Mouse (Mus musculus): ENCODE measurements around the gene Hist2h3c2. TPM values are rescaled to one million over a fixed set of nuclear protein-coding genes. Genes with fewer than 3 reads are reported as not detected.
"Not testable (repeated sequence)": the region's sequence is repeated elsewhere in the genome, so short reads cannot be mapped to it uniquely, and the experiment has no call there.

The Hist2h3c2 gene
- 45.1 and 54.3 TPM in 2 replicates for polyA plus RNA-seq (2012)

DNA sequence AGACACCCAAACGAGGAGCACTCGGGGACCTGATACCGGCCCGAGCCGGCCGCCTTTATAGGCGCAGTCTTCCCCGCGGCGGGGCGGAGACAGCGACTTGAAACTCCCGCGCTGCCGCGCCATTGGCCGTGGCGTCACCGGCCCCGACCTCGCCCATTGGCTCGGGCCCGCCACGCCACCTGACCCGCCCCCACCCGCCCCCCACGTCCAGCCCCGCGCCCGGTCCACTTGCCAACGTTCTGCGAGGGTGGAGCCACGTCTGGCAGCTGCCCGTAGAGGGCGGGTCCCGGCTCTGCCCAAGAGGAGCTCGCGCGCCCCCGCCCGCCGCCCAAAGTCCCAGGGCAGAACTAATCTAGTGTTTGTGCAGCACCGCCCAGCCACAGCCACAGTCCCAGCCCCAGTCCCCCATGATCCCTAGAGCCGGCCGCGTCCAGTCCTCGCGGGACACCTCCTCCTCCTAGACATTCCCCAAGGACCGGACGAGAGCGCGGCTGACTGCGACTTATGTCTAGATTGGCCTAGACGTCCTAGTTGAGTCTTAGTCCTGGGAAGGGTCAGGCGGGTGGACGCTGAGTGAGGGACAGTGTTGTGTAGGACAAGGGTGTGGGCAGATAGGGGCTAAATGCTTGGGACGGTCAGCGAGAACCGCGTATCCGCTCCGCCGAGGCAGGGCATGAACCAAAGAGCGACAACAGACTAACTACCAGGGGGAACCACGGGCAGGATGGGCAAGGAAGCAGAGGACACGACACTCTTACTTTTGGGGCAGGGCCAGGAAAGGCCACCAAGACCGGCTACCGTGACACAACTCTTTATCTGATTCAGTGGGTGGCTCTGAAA lies at the start of gene Hist2h3c2:
TSS of gene Hist2h3c2 (minus strand) at position 174 of the 840 bp plus-strand sequence.
- TF ChIP-seq GATA1 (IDR thresholded peaks at IDR 0.05; ENCODE audit: low read length), result not testable (repeated sequence)

DNA sequence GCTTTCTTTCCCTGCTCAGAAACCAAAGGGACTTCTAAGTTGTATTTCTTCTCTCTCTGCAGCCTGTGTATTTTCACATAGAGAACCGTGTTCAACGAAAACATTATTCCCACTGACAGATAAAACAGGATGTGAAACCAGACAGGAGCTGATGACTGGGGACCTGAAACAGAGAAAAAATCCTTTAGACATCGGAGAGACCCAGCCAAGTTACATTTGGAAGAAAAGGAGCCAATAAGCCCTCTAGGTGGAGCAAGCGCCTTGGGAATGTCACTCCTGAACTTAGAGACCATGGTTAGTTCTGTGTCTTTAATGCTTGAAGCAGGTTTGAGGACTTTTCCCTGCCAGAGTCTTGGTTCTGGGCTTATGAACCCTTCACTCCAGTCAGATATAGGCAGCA lies 45.5 kb upstream of the Hist2h3c2 start:
- TF ChIP-seq GATA1 (IDR thresholded peaks at IDR 0.05; ENCODE audit: low read length), result no peak

DNA sequence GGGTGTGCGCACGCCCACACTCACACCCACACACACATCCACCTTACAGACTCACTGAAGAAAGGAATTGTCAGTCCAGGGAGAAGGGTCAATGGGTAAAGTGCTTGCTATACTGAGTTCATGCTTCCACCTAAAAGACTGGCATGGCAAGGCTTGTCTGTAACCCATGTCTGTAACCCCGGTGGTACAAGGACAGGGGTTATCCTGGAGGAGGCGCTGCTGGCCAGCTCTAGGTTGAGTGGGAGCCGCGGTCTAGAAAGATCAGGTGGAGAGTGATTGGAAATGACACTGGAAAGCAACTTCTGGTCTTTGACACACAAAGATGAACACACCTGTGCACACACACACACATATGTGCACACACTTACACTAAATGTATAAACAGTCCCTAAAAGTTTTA lies 41.7 kb upstream of the Hist2h3c2 start:
- no peak for TF ChIP-seq GATA1 (IDR thresholded peaks at IDR 0.05; ENCODE audit: low read length)

DNA sequence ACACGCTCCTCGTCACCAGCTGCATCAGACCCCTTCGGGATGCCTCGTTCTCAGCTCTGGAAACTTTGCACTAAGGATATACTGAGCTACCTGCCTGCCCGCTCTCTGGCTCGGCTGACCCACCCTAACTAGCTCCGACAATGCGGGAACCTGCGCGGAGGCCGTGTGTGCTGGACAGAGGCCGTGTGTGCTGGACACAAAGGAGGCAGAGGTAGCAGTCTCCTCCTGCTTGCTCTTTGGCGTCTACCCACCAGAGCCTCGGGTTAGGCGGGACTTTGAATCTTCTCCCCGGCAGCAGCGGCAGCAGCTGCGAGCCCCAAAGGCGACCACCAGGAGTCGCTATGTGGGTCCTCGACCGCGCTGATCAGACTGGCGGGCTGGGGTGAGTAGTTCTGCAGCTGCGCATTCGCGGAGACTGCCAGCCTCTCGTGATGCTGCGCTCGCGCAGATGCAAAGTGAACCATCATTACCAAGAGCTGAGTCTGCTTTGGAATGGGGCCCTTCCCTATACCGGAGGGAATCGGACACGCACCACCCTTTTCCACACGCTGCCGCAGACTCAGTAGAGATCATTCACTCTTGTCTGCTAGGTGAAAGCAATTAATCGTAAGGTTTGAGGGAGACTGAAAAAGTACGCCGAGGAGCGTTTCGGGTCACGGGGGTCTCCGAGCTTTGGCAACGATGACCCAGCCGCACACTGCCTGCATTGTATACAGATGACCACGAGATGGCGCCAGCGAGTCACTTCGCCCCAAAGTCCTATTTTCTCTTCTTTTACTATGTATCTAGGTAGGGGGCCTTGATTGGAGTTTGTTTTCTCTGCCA lies 39.1 kb upstream of the Hist2h3c2 start:
- TF ChIP-seq GATA1 (IDR thresholded peaks at IDR 0.05; ENCODE audit: low read length), result no peak

DNA sequence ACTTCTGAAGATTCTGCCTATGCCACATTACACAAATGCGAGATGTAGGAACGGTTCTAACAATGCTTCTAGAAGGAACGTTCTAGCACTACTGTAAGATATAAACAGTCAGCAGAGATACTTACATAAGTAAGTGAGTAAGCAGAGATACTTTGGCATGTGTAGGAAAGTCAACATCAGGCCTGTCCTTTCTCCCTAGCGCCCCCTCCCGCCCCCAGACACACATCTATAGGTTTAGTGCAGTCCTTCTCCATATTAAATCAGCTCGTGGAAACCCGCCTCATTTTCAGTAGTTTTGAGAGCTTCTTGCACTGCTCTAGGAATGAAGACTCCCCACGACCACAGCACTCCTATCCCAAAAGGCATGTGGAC lies 38.5 kb upstream of the Hist2h3c2 start:
- TF ChIP-seq GATA1 (IDR thresholded peaks at IDR 0.05; ENCODE audit: low read length), result no peak

DNA sequence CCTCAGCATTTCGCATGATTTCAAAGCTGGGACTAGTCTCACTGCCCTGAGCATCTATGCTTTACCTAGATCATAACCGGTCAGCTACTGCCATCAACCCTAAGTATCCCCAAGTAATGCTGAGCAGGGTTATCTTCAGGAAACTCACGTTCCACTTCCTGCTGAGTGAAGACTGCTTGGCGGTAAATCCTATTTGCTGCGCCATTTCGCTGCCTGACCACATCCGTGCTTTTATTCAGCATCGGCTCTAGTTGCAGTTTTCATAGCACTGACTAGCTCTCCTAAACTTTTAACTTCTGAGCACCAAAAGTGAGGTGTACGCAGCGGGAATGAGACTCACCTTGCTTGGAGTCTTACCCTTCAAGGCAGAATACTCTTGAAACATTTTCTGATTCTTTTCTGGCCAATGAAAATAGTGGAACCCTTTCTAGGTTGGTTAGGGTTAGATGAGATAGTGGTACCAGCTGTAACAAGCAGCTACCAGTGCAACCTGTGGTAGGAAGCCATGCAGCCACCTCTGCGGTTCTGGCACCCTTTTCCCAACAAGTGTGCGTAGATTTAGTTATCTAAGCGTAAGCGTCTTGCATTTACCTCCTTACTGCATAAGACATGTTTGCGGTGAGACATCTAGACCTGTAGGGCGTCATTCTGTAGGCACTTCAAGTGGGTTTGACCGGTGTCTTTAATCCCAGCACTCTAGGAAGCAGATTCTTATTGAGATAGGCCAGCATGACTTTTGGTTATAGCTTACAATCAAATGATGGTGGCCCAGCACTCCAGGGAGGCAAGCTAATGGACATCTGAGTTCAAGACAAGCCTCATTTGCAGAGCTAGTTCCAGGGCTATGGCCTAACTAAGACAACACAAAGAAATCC lies 34.9 kb upstream of the Hist2h3c2 start:
- TF ChIP-seq GATA1 (IDR thresholded peaks at IDR 0.05; ENCODE audit: low read length), result no peak

DNA sequence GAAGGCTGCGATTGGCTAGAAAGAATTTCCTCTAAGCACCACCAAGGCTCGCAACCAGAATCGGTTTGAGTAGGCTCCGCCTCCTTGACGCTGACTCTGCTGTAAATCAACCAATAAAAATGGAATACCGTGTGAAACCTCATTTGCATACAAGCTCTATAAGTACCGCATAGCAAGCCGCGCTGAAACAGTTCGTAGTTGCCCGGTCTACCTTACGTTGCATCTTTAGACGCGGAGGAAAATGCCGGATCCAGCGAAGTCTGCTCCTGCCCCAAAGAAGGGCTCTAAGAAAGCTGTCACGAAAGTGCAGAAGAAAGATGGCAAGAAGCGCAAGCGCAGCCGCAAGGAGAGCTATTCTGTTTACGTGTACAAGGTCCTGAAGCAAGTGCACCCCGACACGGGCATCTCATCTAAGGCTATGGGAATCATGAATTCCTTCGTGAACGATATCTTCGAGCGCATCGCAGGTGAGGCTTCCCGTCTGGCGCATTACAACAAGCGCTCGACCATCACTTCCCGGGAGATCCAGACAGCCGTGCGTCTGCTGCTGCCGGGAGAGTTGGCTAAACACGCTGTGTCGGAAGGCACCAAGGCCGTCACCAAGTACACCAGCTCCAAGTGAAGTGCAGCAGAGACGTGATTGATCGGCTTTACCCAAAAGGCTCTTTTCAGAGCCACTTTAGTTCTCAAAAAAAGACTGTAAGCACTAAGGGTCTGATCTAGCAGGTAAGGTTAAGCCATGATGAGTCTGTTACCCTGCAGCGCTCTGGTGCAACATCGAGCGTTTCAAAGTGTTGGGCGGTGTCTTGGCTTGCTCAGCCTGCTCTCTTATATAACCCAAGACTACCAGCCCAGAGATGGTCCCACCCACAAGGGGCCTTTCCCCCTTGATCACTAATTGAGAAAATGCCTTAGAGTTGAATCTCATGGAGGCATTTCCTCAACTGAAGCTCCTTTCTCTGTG lies 30.9 kb upstream of the Hist2h3c2 start, which contains the start of gene Hist2h2bb:
TSS of gene Hist2h2bb (plus strand) at position 242 of the 964 bp plus-strand sequence.
- no peak for TF ChIP-seq GATA1 (IDR thresholded peaks at IDR 0.05; ENCODE audit: low read length)

DNA sequence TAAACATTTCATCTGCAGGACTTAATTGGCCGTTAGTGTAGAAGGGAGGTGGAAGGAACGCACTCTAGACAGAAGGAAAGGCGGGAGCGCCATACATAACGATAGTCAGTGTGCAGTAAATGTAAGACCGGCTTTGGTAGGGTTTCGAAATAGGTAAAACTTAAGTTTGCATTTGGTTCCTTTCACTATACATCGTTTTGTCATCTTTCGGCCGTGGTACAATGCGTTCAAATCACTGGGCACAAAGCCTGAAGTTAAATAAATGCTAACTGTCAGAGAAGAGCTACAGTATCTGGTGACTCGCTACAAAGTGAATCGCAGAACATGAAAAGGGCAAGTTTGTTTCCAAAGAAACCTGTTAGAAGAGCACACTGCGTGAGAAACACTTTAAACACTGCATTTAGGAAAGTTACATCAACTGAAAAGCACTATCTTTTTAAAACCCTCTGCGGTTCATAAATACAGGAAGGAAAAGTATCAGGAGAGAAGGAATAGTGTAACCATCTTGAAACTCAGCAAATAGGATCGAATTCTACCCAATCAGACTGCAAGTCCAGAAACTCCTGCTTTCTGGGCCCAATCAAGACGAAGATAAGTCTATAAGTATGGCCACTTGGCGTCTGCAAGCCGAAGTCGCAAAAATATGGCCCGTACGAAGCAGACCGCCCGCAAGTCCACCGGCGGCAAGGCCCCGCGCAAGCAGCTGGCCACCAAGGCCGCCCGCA lies 29.3 kb upstream of the Hist2h3c2 start, which contains the start of gene Hist2h3b:
TSS of gene Hist2h3b (plus strand) at position 604 of the 725 bp plus-strand sequence.
- no peak for TF ChIP-seq GATA1 (IDR thresholded peaks at IDR 0.05; ENCODE audit: low read length)

DNA sequence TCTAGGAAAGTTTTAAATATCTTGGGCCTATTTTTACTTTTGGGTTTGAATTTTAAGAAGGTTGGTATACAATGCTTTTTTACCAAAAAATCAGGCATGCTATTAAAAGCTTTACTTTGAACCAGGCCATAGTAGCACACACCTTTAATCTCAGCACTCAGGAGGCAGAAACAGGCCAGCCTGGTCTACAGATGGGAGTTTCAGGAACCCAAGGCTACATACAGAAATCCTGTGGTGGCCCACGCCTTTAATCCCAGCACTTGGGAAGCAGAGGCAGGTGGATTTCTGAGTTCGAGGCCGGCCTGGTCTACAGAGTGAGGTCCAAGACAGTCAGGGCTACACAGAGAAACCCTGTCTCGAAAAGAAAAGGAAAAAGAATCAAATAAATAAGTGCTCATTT lies 28.6 kb upstream of the Hist2h3c2 start:
- TF ChIP-seq GATA1 (IDR thresholded peaks at IDR 0.05; ENCODE audit: low read length), result no peak

DNA sequence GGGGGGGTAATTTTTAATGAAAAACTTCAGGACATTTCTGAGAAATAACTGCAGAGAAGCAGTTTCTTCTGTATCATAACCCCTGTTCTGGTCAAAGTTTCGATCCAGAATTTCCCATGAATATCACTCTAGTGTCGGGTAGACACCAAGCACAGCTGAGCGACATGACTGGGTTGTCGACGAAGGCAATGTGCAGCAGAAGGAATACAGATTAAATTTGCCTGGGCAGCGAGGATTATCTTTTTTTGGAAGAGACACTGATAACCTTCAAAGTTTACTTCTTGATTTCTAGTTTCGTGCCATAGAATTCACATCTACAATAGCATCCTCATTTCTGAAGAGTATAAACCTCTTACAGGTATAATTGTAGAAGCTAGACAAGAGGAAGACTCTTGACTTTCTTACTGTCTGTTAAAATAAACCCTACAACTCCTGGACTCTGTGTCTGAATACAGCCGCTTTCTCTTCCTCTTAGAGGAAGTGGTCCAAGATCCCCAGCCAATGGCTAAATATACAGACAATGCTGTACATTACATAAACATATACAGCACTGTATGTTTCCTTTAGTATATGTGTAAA lies 27.3 kb upstream of the Hist2h3c2 start:
- TF ChIP-seq GATA1 (IDR thresholded peaks at IDR 0.05; ENCODE audit: low read length), result no peak

DNA sequence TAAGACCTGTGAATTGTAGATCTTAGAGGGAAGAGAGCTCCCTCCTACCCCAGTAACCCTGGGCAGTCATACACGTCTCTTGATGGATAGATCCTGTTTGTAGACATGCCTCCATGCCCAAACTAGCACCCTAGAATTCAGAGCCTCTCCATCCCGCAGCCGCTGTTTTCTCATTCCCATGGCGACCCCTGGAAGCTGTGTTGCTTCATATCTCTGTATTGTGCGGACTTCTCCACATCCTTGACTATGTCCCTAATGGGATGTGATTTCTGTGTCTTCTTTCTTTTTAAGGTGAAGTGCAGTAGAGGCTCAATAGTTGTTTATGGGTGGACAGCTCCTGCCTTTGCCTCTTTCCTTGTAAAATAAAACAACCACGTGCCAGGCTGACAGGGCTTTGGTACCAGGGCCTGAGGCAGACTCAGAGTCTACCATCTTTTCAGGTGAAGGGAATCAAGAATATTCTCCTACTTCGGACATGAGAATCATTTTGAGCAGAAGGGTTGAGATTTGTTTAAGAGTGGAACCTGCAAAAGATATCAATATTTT lies 25.6 kb upstream of the Hist2h3c2 start:
- TF ChIP-seq GATA1 (IDR thresholded peaks at IDR 0.05; ENCODE audit: low read length), result no peak

DNA sequence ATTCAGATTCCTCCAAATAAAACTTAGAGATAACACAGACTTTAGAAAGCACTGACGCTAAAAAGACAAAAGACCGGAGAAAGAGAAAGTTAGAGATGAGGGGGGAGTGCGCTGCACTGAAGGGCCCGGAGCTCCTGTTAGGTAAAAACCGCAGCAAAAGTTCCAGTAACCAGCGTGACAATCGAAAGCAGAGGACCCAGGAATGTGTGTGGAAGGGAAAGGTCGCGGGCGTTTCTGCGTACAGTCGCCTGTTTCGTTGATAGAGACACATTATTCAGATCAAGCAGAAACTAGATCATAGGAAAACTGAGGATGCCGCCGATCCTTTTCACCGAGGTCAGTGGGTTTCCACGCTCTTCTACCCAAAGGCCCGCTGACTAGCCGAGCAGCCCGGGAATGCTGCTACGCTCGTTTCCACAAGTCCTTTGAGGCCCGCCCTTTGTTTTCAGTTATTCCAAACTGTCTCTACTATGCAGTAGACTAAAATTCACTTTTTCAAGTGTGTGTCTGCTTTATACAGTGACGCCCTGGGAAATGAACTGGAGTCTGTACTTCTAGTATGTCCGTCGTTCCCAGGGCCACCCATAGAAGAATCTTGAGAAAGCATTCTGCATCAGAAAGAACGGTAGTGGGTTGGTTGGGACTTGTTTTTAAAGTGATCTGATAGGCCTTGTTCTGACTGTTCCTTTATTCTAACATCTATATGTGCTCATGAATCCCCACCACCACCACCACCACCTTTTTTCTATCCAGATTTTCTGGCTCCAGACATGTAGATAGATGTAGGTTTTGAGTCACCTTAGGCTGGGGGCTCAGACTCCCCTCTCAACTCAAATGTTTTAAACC lies 24.9 kb upstream of the Hist2h3c2 start:
- TF ChIP-seq GATA1 (IDR thresholded peaks at IDR 0.05; ENCODE audit: low read length), result no peak

Data from G1E-ER4 (cell line).